Mouse (Mus musculus): ENCODE measurements around the gene Cd3g. TPM values are rescaled to one million over a fixed set of nuclear protein-coding genes. Genes with fewer than 3 reads are reported as not detected.

Gene Cd3g
- total RNA-seq (2014; rRNA removed), result not detected in 2 replicates
- not detected in 2 replicates for polyA plus RNA-seq (2015; fragmentation: Nextera tagmentation; extraction: Ambion mirVana)

DNA sequence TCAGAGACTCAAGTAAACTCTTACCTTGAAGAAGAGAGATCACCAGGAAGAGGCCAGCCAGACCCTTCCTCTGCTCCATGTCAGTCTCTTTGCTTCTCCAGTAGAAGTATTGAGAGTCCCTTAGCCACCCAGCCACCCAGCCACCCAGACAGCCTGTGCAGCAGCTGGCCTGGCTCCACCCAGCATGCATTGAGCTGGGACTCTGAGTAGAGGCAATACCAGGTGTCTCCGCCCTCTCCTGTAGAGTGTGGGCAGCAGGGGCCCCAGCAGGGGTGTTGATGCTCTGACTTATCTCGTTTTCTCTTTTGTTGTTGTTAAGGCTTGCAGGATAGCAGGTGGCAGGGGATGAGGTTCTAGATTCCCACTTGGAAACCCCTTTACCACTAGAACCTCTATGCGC lies at the start of gene Cd3g:
Cd3g (minus strand) TSS at position 190 of the 400 bp plus-strand sequence.
- Histone ChIP-seq H3K4me2 (ENCODE audit: low read depth, low read length, poor library complexity, severe bottlenecking) (no peak within 1 kb of the TSS), H3K9ac (replicated peaks; ENCODE audit: low read length, poor library complexity, severe bottlenecking) (no peak within 1 kb of the TSS), H3K4me3 (ENCODE audit: low read depth, low read length) (no peak within 1 kb of the TSS), H3K27me3 (ENCODE audit: insufficient read depth, low read length) (peaks cover under 1% of the 10 kb centered on the region), H3K9me3 (ENCODE audit: low read length) (no peaks in the 10 kb centered on the region), H3K36me3 (ENCODE audit: insufficient read depth, low read length) (no peaks in the 10 kb centered on the region), H3K27ac (ENCODE audit: low read depth, low read length) (no peak within 1 kb of the TSS), H3K4me1 (ENCODE audit: insufficient read depth, low read length) (no peaks in the 10 kb centered on the region)
- DNase-seq (ENCODE audit: low spot score) (no peak), ATAC-seq (ENCODE audit: low FRiP score) (no peak)
- no peak for TF ChIP-seq CTCF (IDR thresholded peaks at IDR 0.05)
- 78% methylated on average over 3 of the region's 3 CpGs for whole genome bisulfite sequencing

DNA sequence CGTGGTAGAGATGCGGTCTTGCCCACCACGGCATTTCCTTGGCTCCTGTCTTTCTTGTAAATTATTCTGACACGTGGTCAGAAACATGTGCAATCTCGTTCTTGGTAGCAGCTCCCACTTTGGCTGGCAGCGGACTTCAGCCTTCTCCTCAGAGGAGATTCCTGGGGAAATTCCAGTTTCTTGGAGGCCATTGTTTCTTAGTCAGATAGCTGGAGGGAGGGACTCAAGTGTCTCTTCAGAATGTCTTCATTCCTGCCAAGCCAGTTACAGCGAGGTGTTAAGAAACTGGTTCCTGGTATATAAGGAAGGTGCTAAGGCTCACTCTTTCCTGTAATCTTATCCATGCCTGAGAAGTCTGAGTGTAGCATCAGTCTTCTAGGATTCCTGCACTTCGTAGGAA lies 47.1 kb upstream of the Cd3g start:
- ATAC-seq (ENCODE audit: low FRiP score) (no peak), DNase-seq (ENCODE audit: low spot score) (no peak)
- Histone ChIP-seq H3K9ac (replicated peaks; ENCODE audit: low read length, poor library complexity, severe bottlenecking) (no peak overlapping the region), H3K9me3 (ENCODE audit: low read length) (no peaks in the 10 kb centered on the region), H3K27ac (ENCODE audit: low read depth, low read length) (no peak overlapping the region), H3K27me3 (ENCODE audit: insufficient read depth, low read length) (peaks cover 7% of the 10 kb centered on the region), H3K4me1 (ENCODE audit: insufficient read depth, low read length) (no peaks in the 10 kb centered on the region), H3K4me2 (ENCODE audit: low read depth, low read length, poor library complexity, severe bottlenecking) (no peak overlapping the region), H3K4me3 (ENCODE audit: low read depth, low read length) (no peak overlapping the region), H3K36me3 (ENCODE audit: insufficient read depth, low read length) (no peaks in the 10 kb centered on the region)
- WGBS, result 74% methylated on average over 8 of the region's 8 CpGs
- TF ChIP-seq CTCF (IDR thresholded peaks at IDR 0.05), result no peak

DNA sequence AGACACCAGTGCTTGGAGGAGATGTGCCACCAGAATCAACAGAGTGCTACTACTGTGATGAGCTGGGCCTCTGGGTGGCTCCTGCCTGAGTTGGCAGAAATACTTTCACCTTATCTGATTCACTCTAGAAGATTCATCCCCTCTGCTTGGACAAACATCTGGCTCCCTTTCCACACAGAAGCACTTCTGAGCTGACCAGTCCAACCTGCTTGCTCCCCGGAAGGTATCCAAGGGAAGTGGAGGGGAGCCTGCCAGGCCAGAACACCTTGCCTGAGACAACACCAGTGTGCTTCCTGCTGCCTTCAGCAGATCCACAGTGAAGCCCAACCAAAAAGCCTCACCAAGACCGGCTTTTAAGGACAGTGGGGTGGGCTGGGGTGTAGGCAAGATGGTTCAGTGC lies 44.0 kb upstream of the Cd3g start:
- Histone ChIP-seq H3K9me3 (ENCODE audit: low read length) (no peaks in the 10 kb centered on the region), H3K36me3 (ENCODE audit: insufficient read depth, low read length) (no peaks in the 10 kb centered on the region), H3K27ac (ENCODE audit: low read depth, low read length) (no peak overlapping the region), H3K4me3 (ENCODE audit: low read depth, low read length) (no peak overlapping the region), H3K27me3 (ENCODE audit: insufficient read depth, low read length) (peaks cover 7% of the 10 kb centered on the region), H3K4me1 (ENCODE audit: insufficient read depth, low read length) (no peaks in the 10 kb centered on the region), H3K4me2 (ENCODE audit: low read depth, low read length, poor library complexity, severe bottlenecking) (no peak overlapping the region), H3K9ac (replicated peaks; ENCODE audit: low read length, poor library complexity, severe bottlenecking) (no peak overlapping the region)
- 91% methylated on average over 2 of the region's 2 CpGs for WGBS
- ATAC-seq (ENCODE audit: low FRiP score) (no peak), DNase-seq (ENCODE audit: low spot score) (no peak)
- TF ChIP-seq CTCF (IDR thresholded peaks at IDR 0.05), result no peak

DNA sequence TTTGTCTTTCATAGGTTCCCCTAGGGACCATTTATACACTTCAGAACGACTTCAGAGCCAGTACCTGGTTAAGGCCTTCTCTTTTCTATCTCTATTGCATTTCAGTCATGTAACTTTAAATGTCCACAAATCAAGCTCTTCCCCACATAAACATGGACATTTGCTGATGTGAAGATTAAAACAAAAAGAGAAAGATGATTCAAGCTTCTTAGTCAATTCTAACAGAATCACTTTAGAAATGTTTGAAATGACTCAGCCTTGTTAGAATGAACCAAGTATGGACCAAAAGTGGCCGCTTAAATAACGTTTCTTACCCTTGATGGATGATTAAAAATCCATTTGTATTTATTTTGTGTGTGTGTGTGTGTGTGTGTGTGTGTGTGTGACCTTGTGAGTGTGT lies 43.4 kb upstream of the Cd3g start:
- no peak for TF ChIP-seq CTCF (IDR thresholded peaks at IDR 0.05)
- Histone ChIP-seq H3K9ac (replicated peaks; ENCODE audit: low read length, poor library complexity, severe bottlenecking) (no peak overlapping the region), H3K27me3 (ENCODE audit: insufficient read depth, low read length) (peaks cover 6% of the 10 kb centered on the region), H3K4me3 (ENCODE audit: low read depth, low read length) (no peak overlapping the region), H3K4me2 (ENCODE audit: low read depth, low read length, poor library complexity, severe bottlenecking) (no peak overlapping the region), H3K36me3 (ENCODE audit: insufficient read depth, low read length) (no peaks in the 10 kb centered on the region), H3K4me1 (ENCODE audit: insufficient read depth, low read length) (no peaks in the 10 kb centered on the region), H3K9me3 (ENCODE audit: low read length) (no peaks in the 10 kb centered on the region), H3K27ac (ENCODE audit: low read depth, low read length) (no peak overlapping the region)
- WGBS, result 59% methylated on average over 3 of the region's 3 CpGs
- ATAC-seq (ENCODE audit: low FRiP score) (no peak), DNase-seq (ENCODE audit: low spot score) (no peak)

DNA sequence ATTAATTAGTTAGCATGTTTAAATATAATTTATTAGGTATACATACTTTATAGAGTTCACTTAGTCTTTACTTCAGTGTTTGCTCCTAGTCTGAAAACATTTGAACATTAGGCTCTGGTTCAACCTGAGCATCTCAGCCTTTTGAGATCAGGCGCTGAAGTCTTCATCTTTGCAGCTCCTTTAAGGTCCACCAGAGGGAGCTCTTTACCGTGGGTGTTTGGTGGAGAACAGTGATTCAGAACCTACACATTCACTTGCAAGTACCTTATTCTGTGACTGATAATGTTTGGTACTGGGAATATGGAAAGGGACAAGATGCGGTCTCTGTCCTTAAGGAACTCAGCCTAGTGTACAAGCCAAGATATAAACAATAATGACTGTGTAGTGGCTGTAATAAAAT lies 42.6 kb upstream of the Cd3g start:
- Histone ChIP-seq H3K4me2 (ENCODE audit: low read depth, low read length, poor library complexity, severe bottlenecking) (no peak overlapping the region), H3K9ac (replicated peaks; ENCODE audit: low read length, poor library complexity, severe bottlenecking) (no peak overlapping the region), H3K36me3 (ENCODE audit: insufficient read depth, low read length) (no peaks in the 10 kb centered on the region), H3K4me3 (ENCODE audit: low read depth, low read length) (no peak overlapping the region), H3K27me3 (ENCODE audit: insufficient read depth, low read length) (no peaks in the 10 kb centered on the region), H3K27ac (ENCODE audit: low read depth, low read length) (no peak overlapping the region), H3K4me1 (ENCODE audit: insufficient read depth, low read length) (no peaks in the 10 kb centered on the region), H3K9me3 (ENCODE audit: low read length) (no peaks in the 10 kb centered on the region)
- peak; percentile 88 for TF ChIP-seq CTCF (IDR thresholded peaks at IDR 0.05)
- ATAC-seq (ENCODE audit: low FRiP score) (no peak), DNase-seq (ENCODE audit: low spot score) (peak; percentile 69)
- 12% methylated on average over 3 of the region's 3 CpGs for WGBS

DNA sequence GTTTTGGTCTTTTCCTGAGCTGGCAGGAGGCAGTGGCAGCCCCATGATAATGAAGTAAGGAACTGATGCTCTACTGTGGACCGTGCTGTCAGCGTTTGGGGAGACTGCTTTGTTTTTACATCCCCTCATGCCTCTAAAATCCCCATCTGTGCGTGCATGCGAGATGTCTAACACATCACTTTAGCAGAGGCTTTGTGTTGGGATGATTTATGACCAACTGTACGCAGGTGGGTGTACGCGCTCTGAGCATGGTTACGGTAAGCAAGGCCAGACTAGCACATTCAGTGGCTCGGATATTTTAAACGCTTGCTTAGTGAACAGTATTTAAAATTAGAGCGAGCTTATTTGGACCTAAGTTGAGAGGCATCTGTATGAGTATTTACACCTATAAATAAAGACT lies 37.8 kb upstream of the Cd3g start:
- Histone ChIP-seq H3K9ac (replicated peaks; ENCODE audit: low read length, poor library complexity, severe bottlenecking) (no peak overlapping the region), H3K4me3 (ENCODE audit: low read depth, low read length) (no peak overlapping the region), H3K27me3 (ENCODE audit: insufficient read depth, low read length) (no peaks in the 10 kb centered on the region), H3K27ac (ENCODE audit: low read depth, low read length) (no peak overlapping the region), H3K36me3 (ENCODE audit: insufficient read depth, low read length) (no peaks in the 10 kb centered on the region), H3K4me1 (ENCODE audit: insufficient read depth, low read length) (no peaks in the 10 kb centered on the region), H3K4me2 (ENCODE audit: low read depth, low read length, poor library complexity, severe bottlenecking) (no peak overlapping the region), H3K9me3 (ENCODE audit: low read length) (no peaks in the 10 kb centered on the region)
- DNase-seq (ENCODE audit: low spot score), result no peak
- TF ChIP-seq CTCF (IDR thresholded peaks at IDR 0.05), result no peak
- WGBS, result 92% methylated on average over 11 of the region's 11 CpGs
- ATAC-seq (ENCODE audit: low FRiP score), result no peak
